Mouse (Mus musculus) lung, postnatal 14 days (tissue): Measurements from ENCODE around the gene Rrp15.
A peak's percentile ranks its signal among the peaks of the same experiment; 100 is the strongest.

Experiments
- DNase-seq: peaks from one replicate; pipeline ENCODE4 v3.0.0; 2021

Rrp15 gene

GRCm38 (mm10) chr1:186712802-186713471 lies 36.2 kb downstream of the Rrp15 start:
- DNase-seq, result peak; percentile 62

GRCm38 (mm10) chr1:186705915-186706248 lies 43.3 kb downstream of the Rrp15 start, which contains the start of gene Tgfb2:
Gene Tgfb2 (minus strand): TSS chr1:186705989.
- no peak for DNase-seq

GRCm38 (mm10) chr1:186705203-186705914 lies 43.8 kb downstream of the Rrp15 start:
- peak; percentile 70 for DNase-seq

- peak; percentile 34 for DNase-seq
Observed at GRCm38 (mm10) chr1:186703980-186704701, 45.0 kb downstream of the Rrp15 start.

GRCm38 (mm10) chr1:186703256-186703979 lies 45.7 kb downstream of the Rrp15 start:
- no peak for DNase-seq

GRCm38 (mm10) chr1:186702391-186703255 lies 46.5 kb downstream of the Rrp15 start:
- no peak for DNase-seq

GRCm38 (mm10) chr1:186701206-186701905 lies 47.8 kb downstream of the Rrp15 start:
- DNase-seq, result no peak

GRCm38 (mm10) chr1:186700496-186700895 lies 48.7 kb downstream of the Rrp15 start:
- no peak for DNase-seq

- DNase-seq, result no peak
Observed at GRCm38 (mm10) chr1:186698583-186699338, 50.4 kb downstream of the Rrp15 start.

GRCm38 (mm10) chr1:186696231-186696630 lies 52.9 kb downstream of the Rrp15 start:
- no peak for DNase-seq

GRCm38 (mm10) chr1:186695361-186695760 lies 53.8 kb downstream of the Rrp15 start:
- peak; percentile 45 for DNase-seq

GRCm38 (mm10) chr1:186692370-186692769 lies 56.8 kb downstream of the Rrp15 start:
- DNase-seq, result no peak

GRCm38 (mm10) chr1:186691708-186692107 lies 57.5 kb downstream of the Rrp15 start:
- DNase-seq, result no peak

GRCm38 (mm10) chr1:186684041-186684440 lies 65.1 kb downstream of the Rrp15 start:
- DNase-seq, result no peak

- no peak for DNase-seq
Observed at GRCm38 (mm10) chr1:186682606-186683005, 66.6 kb downstream of the Rrp15 start.

GRCm38 (mm10) chr1:186677614-186678013 lies 71.5 kb downstream of the Rrp15 start:
- no peak for DNase-seq

- DNase-seq, result no peak
Observed at GRCm38 (mm10) chr1:186676199-186676598, 73.0 kb downstream of the Rrp15 start.

- peak; percentile 26 for DNase-seq
Observed at GRCm38 (mm10) chr1:186675263-186675662, 73.9 kb downstream of the Rrp15 start.

- no peak for DNase-seq
Observed at GRCm38 (mm10) chr1:186674621-186675020, 74.5 kb downstream of the Rrp15 start.

GRCm38 (mm10) chr1:186673166-186673565 lies 76.0 kb downstream of the Rrp15 start:
- DNase-seq, result no peak
